Mouse (Mus musculus) limb, embryonic 14.5 days (tissue): ENCODE data around the gene Anxa5. TPM values are rescaled to one million over a fixed set of nuclear protein-coding genes. Genes with fewer than 3 reads are reported as not detected.
A peak's percentile ranks its signal among the peaks of the same experiment; 100 is the strongest.

Source experiments
- ATAC-seq: fragments of 200-750 bp; cut with Nextera tagmentation; 2 replicates; pipeline ENCODE4 v1.8.0; 2017; ENCODE audit warnings: low read depth, moderate number of reproducible peaks, moderate TSS enrichment; ENCODE audit not compliant: low FRiP score
- DNase-seq: peaks from one replicate; pipeline ENCODE4 v3.0.0-alpha.2; 2015; ENCODE audit warnings: low spot score
- H3K27ac ChIP-seq: fragments of 300-500 bp; sonication (generic); replicated peaks from 2 replicates; pipeline ENCODE4 v1.5.1; 2014; ENCODE audit warnings: low read depth, mild to moderate bottlenecking, low read length, moderate library complexity, mixed read lengths
- H3K27me3 ChIP-seq: fragments of 300-500 bp; sonication (generic); 2 replicates; pipeline ENCODE4 v1.6.1; 2014; ENCODE audit warnings: low read length, mixed read lengths; ENCODE audit not compliant: control insufficient read depth, insufficient read depth
- H3K36me3 ChIP-seq: fragments of 300-500 bp; sonication (generic); 2 replicates; pipeline ENCODE4 v1.6.1; 2014; ENCODE audit warnings: mild to moderate bottlenecking, low read length, moderate library complexity, mixed read lengths; ENCODE audit not compliant: control insufficient read depth, insufficient read depth
- H3K4me1 ChIP-seq: fragments of 300-500 bp; sonication (generic); 2 replicates; pipeline ENCODE4 v1.6.1; 2014; ENCODE audit warnings: antibody characterized with exemption, low read length, mixed read lengths; ENCODE audit not compliant: control insufficient read depth, insufficient read depth
- H3K4me2 ChIP-seq: fragments of 300-500 bp; sonication (generic); replicated peaks from 2 replicates; pipeline ENCODE4 v1.6.1; 2014; ENCODE audit warnings: low read depth, mild to moderate bottlenecking, low read length, moderate library complexity; ENCODE audit not compliant: severe bottlenecking
- H3K4me3 ChIP-seq: fragments of 300-500 bp; sonication (generic); replicated peaks from 2 replicates; pipeline ENCODE4 v1.5.1; 2014; ENCODE audit warnings: low read length
- H3K9ac ChIP-seq: fragments of 300-500 bp; sonication (generic); 2 replicates; pipeline ENCODE4 v1.6.1; 2014; ENCODE audit warnings: mild to moderate bottlenecking, low read depth, low read length, moderate library complexity; ENCODE audit not compliant: severe bottlenecking
- H3K9me3 ChIP-seq: fragments of 300-500 bp; sonication (generic); 2 replicates; pipeline ENCODE4 v1.6.1; 2016; ENCODE audit warnings: low read length; ENCODE audit not compliant: control insufficient read depth
- POLR2A ChIP-seq: fragments of 200-500 bp; IDR thresholded peaks from 2 replicates; pipeline ENCODE4 v1.8.0; 2012; ENCODE audit warnings: inconsistent platforms, mild to moderate bottlenecking, moderate library complexity, borderline replicate concordance; ENCODE audit not compliant: insufficient read depth, insufficient read length; ENCODE audit errors: extremely low read depth
- WGBS: fragments of 180-500 bp; shearing (Covaris S2); extraction: QIAGEN DNeasy Blood & Tissue Kit; methylation state at CpG from one replicate; pipeline ENCODE4 v1.1.7; 2014; 5-methylcytosine and 5-hydroxymethylcytosine counted together
- polyA plus RNA-seq, 2 experiments: library from polyadenylated mRNA; depleted of rRNA in 1 of 2; stranded (reverse) in 1 of 2; unstranded in 1 of 2; fragments of >200 nt; fragmentation: Nextera tagmentation in 1 of 2; extraction: Ambion mirVana in 1 of 2; gene quantifications; 2 replicates each; pipeline versions ENCODE4 v1.2.1 to v1.2.3; 2012 to 2014

Anxa5 gene
- polyA plus RNA-seq, 2 experiments: 348 to 449 TPM

DNA sequence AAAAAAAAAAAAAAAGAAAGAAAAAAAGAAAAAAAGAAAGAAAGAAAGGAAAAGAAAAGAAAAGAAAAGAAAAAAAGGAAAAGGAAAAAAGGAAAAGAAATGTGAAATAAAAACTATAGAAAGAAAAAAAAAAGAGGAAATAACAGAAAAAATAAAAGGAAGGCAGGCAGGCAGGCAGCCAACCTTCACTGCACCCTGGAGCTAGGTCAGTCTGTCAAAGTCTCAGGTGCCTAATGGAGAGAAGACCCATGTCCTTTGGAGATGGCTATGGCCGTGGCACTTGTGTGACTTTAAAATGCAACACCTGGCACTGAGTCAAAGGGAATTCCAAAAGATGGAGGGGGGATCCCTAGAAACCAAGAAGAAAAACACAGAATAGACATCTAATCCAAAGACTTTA, 12.7 kb upstream of the Anxa5 start:
- TF ChIP-seq POLR2A: no peak
- Histone ChIP-seq H3K9ac (no peak overlapping the region), H3K27ac (no peak overlapping the region), H3K36me3 (no peaks in the 10 kb centered on the region), H3K4me1 (peaks cover 8% of the 10 kb centered on the region), H3K9me3 (no peaks in the 10 kb centered on the region), H3K4me2 (no peak overlapping the region), H3K27me3 (no peaks in the 10 kb centered on the region), H3K4me3 (no peak overlapping the region)
- DNase-seq (no peak), ATAC-seq (no peak)
- WGBS: 65% methylated on average over 1 of the region's 1 CpGs

DNA sequence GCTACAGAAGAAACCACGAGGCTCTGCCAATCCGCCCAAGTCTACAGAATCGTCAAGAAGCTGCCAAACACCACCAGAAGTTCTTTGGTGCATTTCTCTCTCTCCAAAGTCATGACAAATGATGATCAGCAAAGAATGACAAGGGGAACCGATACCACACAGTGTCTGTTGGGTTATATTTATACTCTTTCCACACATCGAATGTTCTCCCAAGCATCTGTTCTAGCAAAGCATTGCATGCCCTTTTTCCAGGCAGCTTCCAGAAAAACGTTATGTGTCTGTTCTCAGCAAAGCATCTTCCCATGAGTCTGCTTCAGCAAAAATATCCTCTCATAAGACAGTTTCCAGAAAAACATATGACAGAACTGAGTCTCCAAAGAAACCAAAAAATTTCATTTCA, 11.2 kb upstream of the Anxa5 start:
- no peak overlapping the region for H3K27ac ChIP-seq
- no peak for TF ChIP-seq POLR2A
- H3K4me1 ChIP-seq: peaks cover 21% of the 10 kb centered on the region
- DNase-seq: no peak
- H3K9ac ChIP-seq: no peak overlapping the region
- 92% methylated on average over 6 of the region's 6 CpGs for WGBS
- no peaks in the 10 kb centered on the region for H3K27me3 ChIP-seq
- H3K9me3 ChIP-seq: no peaks in the 10 kb centered on the region
- no peak overlapping the region for H3K4me3 ChIP-seq
- no peak overlapping the region for H3K4me2 ChIP-seq
- no peaks in the 10 kb centered on the region for H3K36me3 ChIP-seq
- no peak for ATAC-seq

GRCm38 (mm10) chr3:36486176-36486575, 10.5 kb upstream of the Anxa5 start:
- no peak overlapping the region for H3K4me2 ChIP-seq
- 60% methylated on average over 6 of the region's 6 CpGs for WGBS
- H3K4me1 ChIP-seq: peaks cover 24% of the 10 kb centered on the region
- no peaks in the 10 kb centered on the region for H3K27me3 ChIP-seq
- no peaks in the 10 kb centered on the region for H3K9me3 ChIP-seq
- no peak overlapping the region for H3K9ac ChIP-seq
- DNase-seq (no peak), ATAC-seq (no peak)
- no peak overlapping the region for H3K4me3 ChIP-seq
- H3K27ac ChIP-seq: no peak overlapping the region
- H3K36me3 ChIP-seq: no peaks in the 10 kb centered on the region
- TF ChIP-seq POLR2A: no peak

DNA sequence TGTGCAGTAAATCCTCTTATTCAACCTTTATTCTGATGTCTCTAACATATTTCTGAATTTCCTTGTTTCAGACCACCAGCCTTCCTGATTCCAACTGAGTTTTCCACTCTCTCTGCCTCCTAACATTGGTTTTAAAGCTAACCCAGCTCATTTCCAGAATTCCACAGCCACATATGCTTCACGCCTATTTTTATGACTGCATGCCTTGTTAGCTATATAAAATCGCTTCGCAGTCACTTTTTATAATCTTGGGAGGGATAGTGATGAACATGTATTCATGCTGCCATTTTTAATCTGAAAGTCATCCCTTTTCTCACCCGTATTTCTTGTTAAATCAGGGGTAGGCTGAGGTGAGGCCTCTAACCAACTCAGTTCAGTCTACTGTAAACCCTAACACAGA, 8.6 kb upstream of the Anxa5 start:
- TF ChIP-seq POLR2A: no peak
- no peak overlapping the region for H3K27ac ChIP-seq
- WGBS: 45% methylated on average over 4 of the region's 4 CpGs

GRCm38 (mm10) chr3:36482940-36483339, 7.2 kb upstream of the Anxa5 start:
- WGBS: 23% methylated on average over 9 of the region's 9 CpGs
- Histone ChIP-seq H3K36me3 (no peaks in the 10 kb centered on the region), H3K4me2 (no peak overlapping the region; the same call in 1 of the 2 replicates), H3K9me3 (no peaks in the 10 kb centered on the region), H3K4me3 (no peak overlapping the region), H3K9ac (peak overlapping the region; percentile 34; the same call in 1 of the 2 replicates), H3K4me1 (peaks cover 24% of the 10 kb centered on the region), H3K27me3 (no peaks in the 10 kb centered on the region), H3K27ac (no peak overlapping the region)
- ATAC-seq (no peak), DNase-seq (no peak)
- no peak for TF ChIP-seq POLR2A

More for the DNA sequence above, 8.6 kb upstream of the Anxa5 start:
- no peak overlapping the region for H3K9ac ChIP-seq
- no peak for DNase-seq
- no peak overlapping the region for H3K4me3 ChIP-seq
- no peak for ATAC-seq
- no peaks in the 10 kb centered on the region for H3K36me3 ChIP-seq
- H3K4me2 ChIP-seq: no peak overlapping the region
- H3K9me3 ChIP-seq: no peaks in the 10 kb centered on the region
- peaks cover 24% of the 10 kb centered on the region for H3K4me1 ChIP-seq
- no peaks in the 10 kb centered on the region for H3K27me3 ChIP-seq

DNA sequence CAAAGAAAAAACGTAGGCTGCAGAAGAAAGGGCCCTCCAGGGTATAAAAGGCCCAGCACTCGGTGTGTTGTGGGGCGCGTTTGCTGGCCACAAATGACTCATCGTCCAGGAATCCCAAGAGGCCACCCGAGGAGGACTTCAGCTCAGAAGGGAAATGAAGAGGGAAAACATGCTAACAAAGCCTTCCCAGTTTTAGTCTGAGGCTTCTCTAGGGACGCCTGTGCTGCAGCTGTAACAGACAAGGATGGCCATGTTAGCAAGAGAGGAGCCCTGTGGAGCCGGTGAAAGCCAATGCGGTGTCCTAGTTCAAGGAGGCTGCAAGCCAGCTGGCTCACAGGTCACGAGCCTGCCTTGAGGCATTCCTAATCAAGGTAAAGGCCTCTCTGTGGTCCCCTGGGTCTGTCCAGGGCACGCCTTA, 6.1 kb upstream of the Anxa5 start:
- Histone ChIP-seq H3K4me2 (0 out of 2 replicates have a peak overlapping the region, but pooled peaks have one; percentile 0), H3K27me3 (no peaks in the 10 kb centered on the region)

More for the DNA sequence above, 6.1 kb upstream of the Anxa5 start:
- H3K4me3 ChIP-seq: no peak overlapping the region
- WGBS: 13% methylated on average over 11 of the region's 11 CpGs
- H3K9ac ChIP-seq: no peak overlapping the region
- peaks cover 27% of the 10 kb centered on the region for H3K4me1 ChIP-seq
- H3K36me3 ChIP-seq: no peaks in the 10 kb centered on the region
- no peaks in the 10 kb centered on the region for H3K9me3 ChIP-seq
- ATAC-seq (no peak; the same call in 1 of the 2 replicates), DNase-seq (peak; percentile 42)
- no peak for TF ChIP-seq POLR2A
- peak overlapping the region; percentile 65 for H3K27ac ChIP-seq
